Mouse (Mus musculus): ENCODE measurements around the gene Grik5. TPM values are rescaled to one million over a fixed set of nuclear protein-coding genes. Genes with fewer than 3 reads are reported as not detected.

The Grik5 gene
- polyA plus RNA-seq, 1 experiment from 2014 or later: 9.7 TPM

- Histone ChIP-seq H3K9ac (ENCODE audit: low read length) (no peak overlapping the region), H3K9me3 (ENCODE audit: control insufficient read depth, low read length) (no peaks in the 10 kb centered on the region), H3K27me3 (ENCODE audit: control insufficient read depth, insufficient read depth, low read length) (no peaks in the 10 kb centered on the region), H3K36me3 (ENCODE audit: control insufficient read depth, insufficient read depth, low read length) (no peaks in the 10 kb centered on the region), H3K4me1 (ENCODE audit: control insufficient read depth, insufficient read depth, low read length) (no peaks in the 10 kb centered on the region), H3K27ac (replicated peaks; ENCODE audit: low read depth, low read length) (no peak overlapping the region), H3K4me2 (ENCODE audit: low read depth, severe bottlenecking) (no peak overlapping the region), H3K4me3 (ENCODE audit: low read depth, low read length) (no peak overlapping the region)
- ATAC-seq (ENCODE audit: insufficient number of reproducible peaks, low FRiP score, low TSS enrichment, low read depth): no peak
- no peak for DNase-seq (ENCODE audit: low spot score)
- 91% methylated on average over 3 of the region's 3 CpGs for whole genome bisulfite sequencing
Observed at GRCm38 (mm10) chr7:24970341-24970740, 101.8 kb downstream of the Grik5 start.

- no peak for DNase-seq (ENCODE audit: low spot score)
Observed at GRCm38 (mm10) chr7:24969805-24970204, 102.3 kb downstream of the Grik5 start.

GRCm38 (mm10) chr7:24968463-24968862 lies 103.7 kb downstream of the Grik5 start:
- DNase-seq (ENCODE audit: low spot score) (no peak), ATAC-seq (ENCODE audit: insufficient number of reproducible peaks, low FRiP score, low TSS enrichment, low read depth) (no peak)
- Histone ChIP-seq H3K9ac (ENCODE audit: low read length) (no peak overlapping the region), H3K4me3 (ENCODE audit: low read depth, low read length) (no peak overlapping the region), H3K4me1 (ENCODE audit: control insufficient read depth, insufficient read depth, low read length) (no peaks in the 10 kb centered on the region), H3K9me3 (ENCODE audit: control insufficient read depth, low read length) (no peaks in the 10 kb centered on the region), H3K4me2 (ENCODE audit: low read depth, severe bottlenecking) (no peak overlapping the region), H3K36me3 (ENCODE audit: control insufficient read depth, insufficient read depth, low read length) (no peaks in the 10 kb centered on the region), H3K27ac (replicated peaks; ENCODE audit: low read depth, low read length) (no peak overlapping the region), H3K27me3 (ENCODE audit: control insufficient read depth, insufficient read depth, low read length) (no peaks in the 10 kb centered on the region)
- WGBS: 71% methylated on average over 6 of the region's 6 CpGs

More at GRCm38 (mm10) chr7:24969805-24970204, 102.3 kb downstream of the Grik5 start:
- Histone ChIP-seq H3K9me3 (ENCODE audit: control insufficient read depth, low read length) (no peaks in the 10 kb centered on the region), H3K9ac (ENCODE audit: low read length) (no peak overlapping the region), H3K27ac (replicated peaks; ENCODE audit: low read depth, low read length) (no peak overlapping the region), H3K4me1 (ENCODE audit: control insufficient read depth, insufficient read depth, low read length) (no peaks in the 10 kb centered on the region), H3K36me3 (ENCODE audit: control insufficient read depth, insufficient read depth, low read length) (no peaks in the 10 kb centered on the region), H3K4me3 (ENCODE audit: low read depth, low read length) (no peak overlapping the region), H3K27me3 (ENCODE audit: control insufficient read depth, insufficient read depth, low read length) (no peaks in the 10 kb centered on the region), H3K4me2 (ENCODE audit: low read depth, severe bottlenecking) (no peak overlapping the region)
- 74% methylated on average over 12 of the region's 12 CpGs for WGBS
- ATAC-seq (ENCODE audit: insufficient number of reproducible peaks, low FRiP score, low TSS enrichment, low read depth): no peak

DNA sequence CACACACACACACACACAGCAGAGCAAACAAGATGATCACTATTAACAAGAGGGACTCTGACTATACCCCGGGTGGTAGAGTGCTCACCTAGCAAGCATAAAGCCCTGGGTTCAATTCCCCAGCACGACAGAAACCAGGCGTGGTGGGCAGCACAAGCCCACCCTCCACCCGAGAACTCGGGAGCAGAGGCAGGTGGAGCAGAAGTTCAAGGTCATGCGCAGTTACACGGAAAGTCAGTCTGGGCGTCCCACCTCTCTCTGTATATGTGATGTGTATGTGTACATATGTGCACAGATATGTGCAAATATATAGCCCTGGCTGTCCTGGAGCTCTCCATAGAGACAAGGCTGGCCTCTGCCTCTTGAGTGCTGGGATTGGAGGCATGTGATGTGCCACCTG lies 104.2 kb downstream of the Grik5 start:
- ATAC-seq (ENCODE audit: insufficient number of reproducible peaks, low FRiP score, low TSS enrichment, low read depth) (no peak), DNase-seq (ENCODE audit: low spot score) (no peak)
- Histone ChIP-seq H3K27me3 (ENCODE audit: control insufficient read depth, insufficient read depth, low read length) (no peaks in the 10 kb centered on the region), H3K27ac (replicated peaks; ENCODE audit: low read depth, low read length) (no peak overlapping the region), H3K4me3 (ENCODE audit: low read depth, low read length) (no peak overlapping the region), H3K4me1 (ENCODE audit: control insufficient read depth, insufficient read depth, low read length) (no peaks in the 10 kb centered on the region), H3K36me3 (ENCODE audit: control insufficient read depth, insufficient read depth, low read length) (no peaks in the 10 kb centered on the region), H3K4me2 (ENCODE audit: low read depth, severe bottlenecking) (no peak overlapping the region), H3K9ac (ENCODE audit: low read length) (no peak overlapping the region), H3K9me3 (ENCODE audit: control insufficient read depth, low read length) (no peaks in the 10 kb centered on the region)
- 85% methylated on average over 8 of the region's 8 CpGs for WGBS

- H3K9ac ChIP-seq (ENCODE audit: low read length): no peak overlapping the region
- H3K4me3 ChIP-seq (ENCODE audit: low read depth, low read length): no peak overlapping the region
- ATAC-seq (ENCODE audit: insufficient number of reproducible peaks, low FRiP score, low TSS enrichment, low read depth) (no peak), DNase-seq (ENCODE audit: low spot score) (peak; percentile 90)
- WGBS: 11% methylated on average over 4 of the region's 5 CpGs
- H3K4me1 ChIP-seq (ENCODE audit: control insufficient read depth, insufficient read depth, low read length): no peaks in the 10 kb centered on the region
- H3K9me3 ChIP-seq (ENCODE audit: control insufficient read depth, low read length): no peaks in the 10 kb centered on the region
- no peak overlapping the region for H3K4me2 ChIP-seq (ENCODE audit: low read depth, severe bottlenecking)
- H3K36me3 ChIP-seq (ENCODE audit: control insufficient read depth, insufficient read depth, low read length): no peaks in the 10 kb centered on the region
- no peaks in the 10 kb centered on the region for H3K27me3 ChIP-seq (ENCODE audit: control insufficient read depth, insufficient read depth, low read length)
- H3K27ac ChIP-seq (replicated peaks; ENCODE audit: low read depth, low read length): no peak overlapping the region
Observed at GRCm38 (mm10) chr7:24964897-24965535, 107.1 kb downstream of the Grik5 start.

DNA sequence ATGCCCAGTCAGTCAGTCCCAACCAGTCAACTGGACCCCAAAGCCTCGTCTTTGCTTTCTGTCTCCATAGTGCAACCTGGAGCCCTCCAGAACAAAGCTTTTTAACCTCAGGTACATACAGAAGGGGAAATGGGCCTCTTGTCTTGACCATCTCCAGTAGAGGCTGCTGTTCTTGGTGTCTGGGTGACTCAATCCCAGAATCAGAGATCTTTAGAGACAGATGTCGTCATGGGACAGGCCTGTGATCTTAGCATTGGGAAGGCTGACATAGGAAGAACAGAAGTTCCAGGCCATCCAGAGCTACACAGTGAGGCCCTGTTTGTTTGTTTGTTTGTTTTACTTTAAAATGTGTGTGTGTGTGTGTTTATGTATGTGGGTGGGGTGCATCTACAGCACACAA lies 107.9 kb downstream of the Grik5 start:
- Histone ChIP-seq H3K9ac (ENCODE audit: low read length) (no peak overlapping the region), H3K36me3 (ENCODE audit: control insufficient read depth, insufficient read depth, low read length) (no peaks in the 10 kb centered on the region), H3K27me3 (ENCODE audit: control insufficient read depth, insufficient read depth, low read length) (no peaks in the 10 kb centered on the region), H3K9me3 (ENCODE audit: control insufficient read depth, low read length) (no peaks in the 10 kb centered on the region), H3K4me3 (ENCODE audit: low read depth, low read length) (no peak overlapping the region), H3K4me1 (ENCODE audit: control insufficient read depth, insufficient read depth, low read length) (no peaks in the 10 kb centered on the region), H3K4me2 (ENCODE audit: low read depth, severe bottlenecking) (no peak overlapping the region), H3K27ac (replicated peaks; ENCODE audit: low read depth, low read length) (no peak overlapping the region)
- ATAC-seq (ENCODE audit: insufficient number of reproducible peaks, low FRiP score, low TSS enrichment, low read depth) (no peak), DNase-seq (ENCODE audit: low spot score) (no peak)
- WGBS: 66% methylated on average over 2 of the region's 2 CpGs

Small RNA genes within 50 kb of the gene (microRNA-seq; reads per million reads assigned to microRNA genes)
- not detected for gene Mir6537
- gene Mir7046: not detected
- not detected for gene Mir7047

Other genes starting within 250 kb of the Grik5 start
- 20.0 and 22.1 TPM in 2 replicates for gene Gm9844, start 210.1 kb downstream of the Grik5 start, polyA plus RNA-seq (2014; fragmentation: Nextera tagmentation; extraction: Ambion mirVana)
- not detected in 2 replicates for gene Lypd4, start 202.4 kb downstream of the Grik5 start, polyA plus RNA-seq (2014; fragmentation: Nextera tagmentation; extraction: Ambion mirVana)
- 0.11 TPM in 1 of 2 replicates, not detected in the other for gene Dmrtc2, start 202.3 kb downstream of the Grik5 start, polyA plus RNA-seq (2014; fragmentation: Nextera tagmentation; extraction: Ambion mirVana)
- 2,245 and 2,332 TPM in 2 replicates for gene Rps19, start 188.0 kb downstream of the Grik5 start, polyA plus RNA-seq (2014; fragmentation: Nextera tagmentation; extraction: Ambion mirVana)
- 0.30 and 0.56 TPM in 2 replicates for gene Cd79a, start 175.0 kb downstream of the Grik5 start, polyA plus RNA-seq (2014; fragmentation: Nextera tagmentation; extraction: Ambion mirVana)
- gene Arhgef1, start 169.4 kb downstream of the Grik5 start, polyA plus RNA-seq (2014; fragmentation: Nextera tagmentation; extraction: Ambion mirVana): 69.9 and 84.4 TPM in 2 replicates
- gene Gm4881, start 127.9 kb downstream of the Grik5 start, polyA plus RNA-seq (2014; fragmentation: Nextera tagmentation; extraction: Ambion mirVana): not detected in 2 replicates
- gene Rabac1, start 99.6 kb downstream of the Grik5 start, polyA plus RNA-seq (2014; fragmentation: Nextera tagmentation; extraction: Ambion mirVana): 78.1 and 81.4 TPM in 2 replicates
- gene Atp1a3, start 66.4 kb downstream of the Grik5 start, polyA plus RNA-seq (2014; fragmentation: Nextera tagmentation; extraction: Ambion mirVana): 0.13 and 0.23 TPM in 2 replicates
- gene Zfp574, start 221 bp upstream of the Grik5 start, polyA plus RNA-seq (2014; fragmentation: Nextera tagmentation; extraction: Ambion mirVana): 28.1 and 30.1 TPM in 2 replicates
- gene Pou2f2, start 107.4 kb upstream of the Grik5 start, polyA plus RNA-seq (2014; fragmentation: Nextera tagmentation; extraction: Ambion mirVana): 3.9 and 6.2 TPM in 2 replicates
- gene Dedd2, start 148.3 kb upstream of the Grik5 start, polyA plus RNA-seq (2014; fragmentation: Nextera tagmentation; extraction: Ambion mirVana): 9.9 and 11.0 TPM in 2 replicates
- 3.2 and 3.4 TPM in 2 replicates for gene Zfp526, start 149.1 kb upstream of the Grik5 start, polyA plus RNA-seq (2014; fragmentation: Nextera tagmentation; extraction: Ambion mirVana)
- 15.8 and 17.3 TPM in 2 replicates for gene Gsk3a, start 165.5 kb upstream of the Grik5 start, polyA plus RNA-seq (2014; fragmentation: Nextera tagmentation; extraction: Ambion mirVana)
- 25.6 and 28.6 TPM in 2 replicates for gene Erf, start 178.4 kb upstream of the Grik5 start, polyA plus RNA-seq (2014; fragmentation: Nextera tagmentation; extraction: Ambion mirVana)
- gene Cic, start 195.4 kb upstream of the Grik5 start, polyA plus RNA-seq (2014; fragmentation: Nextera tagmentation; extraction: Ambion mirVana): 32.5 and 34.2 TPM in 2 replicates
- 249 and 261 TPM in 2 replicates for gene Pafah1b3, start 225.6 kb upstream of the Grik5 start, polyA plus RNA-seq (2014; fragmentation: Nextera tagmentation; extraction: Ambion mirVana)
- 1.1 and 1.4 TPM in 2 replicates for gene Prr19, start 229.1 kb upstream of the Grik5 start, polyA plus RNA-seq (2014; fragmentation: Nextera tagmentation; extraction: Ambion mirVana)
- gene Tmem145, start 233.8 kb upstream of the Grik5 start, polyA plus RNA-seq (2014; fragmentation: Nextera tagmentation; extraction: Ambion mirVana): 0.33 and 0.58 TPM in 2 replicates
- 13.8 and 14.4 TPM in 2 replicates for gene Megf8, start 244.8 kb upstream of the Grik5 start, polyA plus RNA-seq (2014; fragmentation: Nextera tagmentation; extraction: Ambion mirVana)

Measured in limb, embryonic 11.5 days (tissue).